Mouse (Mus musculus) hindbrain, embryonic 13.5 days (tissue): ENCODE results near the gene Dnajb7. TPM values are rescaled to one million over a fixed set of nuclear protein-coding genes. Genes with fewer than 3 reads are reported as not detected.

Source experiments
- ATAC-seq: fragments of 200-750 bp; cut with Nextera tagmentation; 2 replicates; pipeline ENCODE4 v1.8.0; 2017; ENCODE audit warnings: moderate TSS enrichment; ENCODE audit not compliant: low FRiP score
- H3K27ac ChIP-seq: fragments of 300-500 bp; sonication (generic); 2 replicates; pipeline ENCODE4 v1.5.1; 2015; ENCODE audit warnings: inconsistent platforms, mild to moderate bottlenecking, moderate library complexity
- H3K27me3 ChIP-seq: fragments of 300-500 bp; sonication (generic); 2 replicates; pipeline ENCODE4 v1.6.1; 2015; ENCODE audit warnings: mild to moderate bottlenecking, inconsistent platforms
- H3K36me3 ChIP-seq: fragments of 300-500 bp; sonication (generic); 2 replicates; pipeline ENCODE4 v1.6.1; 2015; ENCODE audit warnings: mild to moderate bottlenecking, inconsistent platforms
- H3K4me1 ChIP-seq: fragments of 300-500 bp; sonication (generic); replicated peaks from 2 replicates; pipeline ENCODE4 v1.6.1; 2015; ENCODE audit warnings: inconsistent platforms
- H3K4me2 ChIP-seq: fragments of 300-500 bp; sonication (generic); 2 replicates; pipeline ENCODE4 v1.6.1; 2015; ENCODE audit warnings: inconsistent platforms, mild to moderate bottlenecking, moderate library complexity
- H3K4me3 ChIP-seq: fragments of 300-500 bp; sonication (generic); 2 replicates; pipeline ENCODE4 v1.5.1; 2015; ENCODE audit warnings: mild to moderate bottlenecking, inconsistent platforms
- H3K9ac ChIP-seq: fragments of 300-500 bp; sonication (generic); 2 replicates; pipeline ENCODE4 v1.6.1; 2015; ENCODE audit warnings: mild to moderate bottlenecking, inconsistent platforms
- H3K9me3 ChIP-seq: fragments of 300-500 bp; sonication (generic); 2 replicates; pipeline ENCODE4 v1.6.1; 2016; ENCODE audit warnings: inconsistent platforms
- WGBS: fragments of 180-500 bp; shearing (Covaris S2); methylation state at CpG from one replicate; pipeline ENCODE4 v1.1.7; 2015; 5-methylcytosine and 5-hydroxymethylcytosine counted together
- polyA plus RNA-seq: library from polyadenylated mRNA; unstranded; fragments of >200 nt; fragmentation: Nextera tagmentation; extraction: Ambion mirVana; gene quantifications from 2 replicates; pipeline ENCODE4 v1.2.1, GENCODE M21; 2015

Gene Dnajb7
- polyA plus RNA-seq, 1 experiment from 2014 or later = 1.4 TPM

GRCm38 (mm10) chr15:81399297-81399637 lies 8.8 kb downstream of the Dnajb7 start:
- peak; percentile 86; the same call in 1 of the 2 replicates for ATAC-seq
- Histone ChIP-seq H3K27ac (peak overlapping the region; percentile 96), H3K4me2 (peak overlapping the region; percentile 81), H3K4me1 (peaks cover 34% of the 10 kb centered on the region), H3K9ac (peak overlapping the region; percentile 92), H3K36me3 (no peaks in the 10 kb centered on the region), H3K4me3 (peak overlapping the region; percentile 96), H3K9me3 (no peaks in the 10 kb centered on the region), H3K27me3 (no peaks in the 10 kb centered on the region)
- under 1% methylated on average over 21 of the region's 21 CpGs for WGBS

- H3K36me3 ChIP-seq = no peaks in the 10 kb centered on the region
- H3K9me3 ChIP-seq = no peaks in the 10 kb centered on the region
- H3K4me2 ChIP-seq = peak overlapping the region; percentile 81
- H3K9ac ChIP-seq = peak overlapping the region; percentile 92
- no peaks in the 10 kb centered on the region for H3K27me3 ChIP-seq
- H3K4me3 ChIP-seq = peak overlapping the region; percentile 96
- peaks cover 34% of the 10 kb centered on the region for H3K4me1 ChIP-seq
- ATAC-seq = no peak
- no peak overlapping the region for H3K27ac ChIP-seq
These were observed 9.9 kb downstream of the Dnajb7 start for GRCm38 (mm10) chr15:81398189-81398588.

GRCm38 (mm10) chr15:81394211-81394915 lies 13.7 kb downstream of the Dnajb7 start:
- no peak overlapping the region for H3K27ac ChIP-seq
- H3K4me3 ChIP-seq = no peak overlapping the region
- H3K9me3 ChIP-seq = no peaks in the 10 kb centered on the region
- H3K4me1 ChIP-seq = peaks cover 23% of the 10 kb centered on the region
- H3K36me3 ChIP-seq = peaks cover 23% of the 10 kb centered on the region
- H3K27me3 ChIP-seq = no peaks in the 10 kb centered on the region
- H3K9ac ChIP-seq = no peak overlapping the region
- 91% methylated on average over 8 of the region's 8 CpGs for WGBS
- ATAC-seq = no peak
- no peak overlapping the region for H3K4me2 ChIP-seq

GRCm38 (mm10) chr15:81392997-81393396 lies 15.1 kb downstream of the Dnajb7 start:
- no peak overlapping the region for H3K4me3 ChIP-seq
- H3K27ac ChIP-seq = no peak overlapping the region
- peaks cover 15% of the 10 kb centered on the region for H3K4me1 ChIP-seq
- no peak overlapping the region for H3K9ac ChIP-seq
- no peak for ATAC-seq
- no peaks in the 10 kb centered on the region for H3K27me3 ChIP-seq
- no peaks in the 10 kb centered on the region for H3K9me3 ChIP-seq
- H3K36me3 ChIP-seq = peaks cover 35% of the 10 kb centered on the region
- no peak overlapping the region for H3K4me2 ChIP-seq

GRCm38 (mm10) chr15:81386327-81386726 lies 21.8 kb downstream of the Dnajb7 start:
- Histone ChIP-seq H3K4me1 (no peaks in the 10 kb centered on the region), H3K27ac (no peak overlapping the region), H3K4me2 (no peak overlapping the region), H3K9me3 (no peaks in the 10 kb centered on the region), H3K27me3 (no peaks in the 10 kb centered on the region), H3K36me3 (peaks cover 91% of the 10 kb centered on the region), H3K4me3 (no peak overlapping the region), H3K9ac (no peak overlapping the region)
- WGBS = over 99% methylated on average over 5 of the region's 5 CpGs
- ATAC-seq = no peak

- Histone ChIP-seq H3K4me1 (no peaks in the 10 kb centered on the region), H3K36me3 (peaks cover 72% of the 10 kb centered on the region), H3K4me2 (no peak overlapping the region), H3K9ac (no peak overlapping the region), H3K4me3 (no peak overlapping the region), H3K27ac (no peak overlapping the region), H3K27me3 (no peaks in the 10 kb centered on the region), H3K9me3 (no peaks in the 10 kb centered on the region)
- ATAC-seq = no peak
- 89% methylated on average over 2 of the region's 2 CpGs for WGBS
These were observed 29.3 kb downstream of the Dnajb7 start for GRCm38 (mm10) chr15:81378845-81379244.

GRCm38 (mm10) chr15:81374621-81375020 lies 33.5 kb downstream of the Dnajb7 start:
- Histone ChIP-seq H3K4me2 (no peak overlapping the region), H3K27ac (no peak overlapping the region), H3K9ac (no peak overlapping the region), H3K4me3 (no peak overlapping the region), H3K36me3 (peaks cover 74% of the 10 kb centered on the region), H3K4me1 (no peaks in the 10 kb centered on the region), H3K9me3 (no peaks in the 10 kb centered on the region), H3K27me3 (no peaks in the 10 kb centered on the region)
- no peak for ATAC-seq
- 93% methylated on average over 11 of the region's 11 CpGs for WGBS

GRCm38 (mm10) chr15:81370356-81370755 lies 37.7 kb downstream of the Dnajb7 start:
- no peak overlapping the region for H3K4me3 ChIP-seq
- WGBS = 90% methylated on average over 1 of the region's 1 CpGs
- no peak for ATAC-seq
- no peak overlapping the region for H3K27ac ChIP-seq
- no peaks in the 10 kb centered on the region for H3K4me1 ChIP-seq
- no peaks in the 10 kb centered on the region for H3K27me3 ChIP-seq
- H3K36me3 ChIP-seq = peaks cover 84% of the 10 kb centered on the region
- no peaks in the 10 kb centered on the region for H3K9me3 ChIP-seq
- no peak overlapping the region for H3K4me2 ChIP-seq
- no peak overlapping the region for H3K9ac ChIP-seq

GRCm38 (mm10) chr15:81368601-81369000 lies 39.5 kb downstream of the Dnajb7 start:
- H3K27ac ChIP-seq = no peak overlapping the region
- no peaks in the 10 kb centered on the region for H3K27me3 ChIP-seq
- H3K4me3 ChIP-seq = no peak overlapping the region
- ATAC-seq = no peak
- no peaks in the 10 kb centered on the region for H3K9me3 ChIP-seq
- no peaks in the 10 kb centered on the region for H3K4me1 ChIP-seq
- H3K36me3 ChIP-seq = peaks cover 86% of the 10 kb centered on the region
- 97% methylated on average over 1 of the region's 1 CpGs for WGBS
- H3K9ac ChIP-seq = no peak overlapping the region
- H3K4me2 ChIP-seq = no peak overlapping the region

GRCm38 (mm10) chr15:81366241-81366640 lies 41.9 kb downstream of the Dnajb7 start:
- Histone ChIP-seq H3K4me3 (no peak overlapping the region), H3K27me3 (no peaks in the 10 kb centered on the region), H3K9ac (no peak overlapping the region), H3K4me2 (no peak overlapping the region), H3K9me3 (no peaks in the 10 kb centered on the region), H3K4me1 (peaks cover 4% of the 10 kb centered on the region; the same call in 1 of the 2 replicates), H3K36me3 (peaks cover 74% of the 10 kb centered on the region), H3K27ac (no peak overlapping the region)
- 85% methylated on average over 4 of the region's 4 CpGs for WGBS
- no peak for ATAC-seq

GRCm38 (mm10) chr15:81365246-81365645 lies 42.9 kb downstream of the Dnajb7 start:
- 93% methylated on average over 8 of the region's 8 CpGs for WGBS
- ATAC-seq = no peak
- peaks cover 66% of the 10 kb centered on the region for H3K36me3 ChIP-seq
- no peak overlapping the region for H3K27ac ChIP-seq
- peaks cover 10% of the 10 kb centered on the region for H3K4me1 ChIP-seq
- no peaks in the 10 kb centered on the region for H3K9me3 ChIP-seq
- H3K27me3 ChIP-seq = no peaks in the 10 kb centered on the region
- H3K4me2 ChIP-seq = no peak overlapping the region
- no peak overlapping the region for H3K4me3 ChIP-seq
- H3K9ac ChIP-seq = no peak overlapping the region

GRCm38 (mm10) chr15:81364271-81364670 lies 43.8 kb downstream of the Dnajb7 start:
- ATAC-seq = no peak
- Histone ChIP-seq H3K4me1 (peaks cover 20% of the 10 kb centered on the region), H3K9ac (no peak overlapping the region), H3K4me2 (no peak overlapping the region), H3K27ac (no peak overlapping the region), H3K36me3 (peaks cover 57% of the 10 kb centered on the region), H3K9me3 (no peaks in the 10 kb centered on the region), H3K27me3 (no peaks in the 10 kb centered on the region), H3K4me3 (no peak overlapping the region)
- 94% methylated on average over 1 of the region's 1 CpGs for WGBS

- no peak overlapping the region for H3K9ac ChIP-seq
- H3K27ac ChIP-seq = no peak overlapping the region
- H3K4me1 ChIP-seq = peaks cover 24% of the 10 kb centered on the region
- no peak overlapping the region for H3K4me3 ChIP-seq
- no peaks in the 10 kb centered on the region for H3K9me3 ChIP-seq
- no peak for ATAC-seq
- peaks cover 43% of the 10 kb centered on the region for H3K36me3 ChIP-seq
- H3K27me3 ChIP-seq = no peaks in the 10 kb centered on the region
- no peak overlapping the region for H3K4me2 ChIP-seq
- WGBS = 68% methylated on average over 1 of the region's 1 CpGs
These were observed 45.6 kb downstream of the Dnajb7 start for GRCm38 (mm10) chr15:81362501-81362900.
